ENCODE assay signal across 8 mouse cellular contexts in genomic region chr1:166102920-166103608, GRCm38 (mm10). TPM values are rescaled to one million over a fixed set of nuclear protein-coding genes. Genes with fewer than 3 reads are reported as not detected.
DNase-seq lines count a peak whose midpoint lies in the region; ATAC-seq and TF ChIP-seq lines count a peak whose summit lies in the region.

No protein-coding gene starts in this region.

- H3K9me3 ChIP-seq in kidney, postnatal 0 days (replicated peaks; ENCODE audit: low read length): no peaks in the 10 kb centered on the region
- H3K9me3 ChIP-seq in lung, postnatal 0 days (ENCODE audit: low read length): no peaks in the 10 kb centered on the region

- WGBS in kidney, postnatal 0 days: 60% methylated on average over 11 of the region's 11 CpGs
- 60% methylated on average over 11 of the region's 11 CpGs for WGBS in lung, postnatal 0 days

- peak; percentile 64 for TF ChIP-seq CTCF in kidney, postnatal 0 days (IDR thresholded peaks at IDR 0.05; ENCODE audit: low read depth)
- TF ChIP-seq CTCF in cortical plate, adult 2 months (IDR thresholded peaks at IDR 0.05; ENCODE audit: extremely low read depth, insufficient read depth, low read length): peak; percentile 22; the same call in 1 of the 2 replicates
- peak; percentile 68 for TF ChIP-seq CTCF in lung, postnatal 0 days (IDR thresholded peaks at IDR 0.05)

- TF ChIP-seq EP300 in lung, postnatal 0 days (IDR thresholded peaks at IDR 0.05): no peak

- H3K36me3 ChIP-seq in kidney, postnatal 0 days (ENCODE audit: insufficient read depth, low read length): no peaks in the 10 kb centered on the region
- no peaks in the 10 kb centered on the region for H3K36me3 ChIP-seq in lung, postnatal 0 days (ENCODE audit: insufficient read depth, low read length)

- H3K27me3 ChIP-seq in kidney, postnatal 0 days (ENCODE audit: insufficient read depth, low read length): no peaks in the 10 kb centered on the region
- H3K27me3 ChIP-seq in lung, postnatal 0 days (replicated peaks; ENCODE audit: insufficient read depth, low read length): no peaks in the 10 kb centered on the region

- H3K9ac ChIP-seq in kidney, postnatal 0 days (ENCODE audit: low read depth, low read length): no peak overlapping the region
- no peak overlapping the region for H3K9ac ChIP-seq in lung, postnatal 0 days (replicated peaks; ENCODE audit: low read depth)

- no peak overlapping the region for H3K4me3 ChIP-seq in kidney, postnatal 0 days (replicated peaks; ENCODE audit: low read depth, low read length)
- no peak overlapping the region for H3K4me3 ChIP-seq in cortical plate, adult 2 months (ENCODE audit: insufficient read depth, low read length)
- no peak overlapping the region for H3K4me3 ChIP-seq in lung, postnatal 0 days (ENCODE audit: low read depth, low read length)

- no peak overlapping the region for H3K27ac ChIP-seq in kidney, postnatal 0 days
- no peak overlapping the region for H3K27ac ChIP-seq in cortical plate, adult 2 months (ENCODE audit: insufficient read depth, low read length)
- no peak overlapping the region for H3K27ac ChIP-seq in lung, postnatal 0 days (ENCODE audit: low read length)

- H3K4me2 ChIP-seq in kidney, postnatal 0 days (ENCODE audit: low read length): no peak overlapping the region
- H3K4me2 ChIP-seq in lung, postnatal 0 days (replicated peaks; ENCODE audit: low read depth, low read length): no peak overlapping the region

- no peak for DNase-seq in kidney, postnatal 0 days (ENCODE audit: low spot score)
- no peak for DNase-seq in kidney, adult 18-20 months
- peak; percentile 82 for DNase-seq in ES-CJ7 (ENCODE audit: low read depth, low spot score)
- peak; percentile 39 for DNase-seq in lung, postnatal 0 days (ENCODE audit: low spot score)
- peak; percentile 68 for DNase-seq in testis, postnatal 10 days (ENCODE audit: low spot score)
- no peak for DNase-seq in gastrocnemius, postnatal 25 days
- DNase-seq in right cerebral cortex, postnatal 25 days: no peak

- H3K4me1 ChIP-seq in kidney, postnatal 0 days (replicated peaks; ENCODE audit: insufficient read depth, low read length): no peaks in the 10 kb centered on the region
- no peaks in the 10 kb centered on the region for H3K4me1 ChIP-seq in cortical plate, adult 2 months (ENCODE audit: control insufficient read depth, insufficient read depth, low read length)
- H3K4me1 ChIP-seq in lung, postnatal 0 days (ENCODE audit: insufficient read depth, low read depth, low read length): no peaks in the 10 kb centered on the region

- ATAC-seq in kidney, postnatal 0 days (replicated peaks; ENCODE audit: low FRiP score, low read depth): no peak
- ATAC-seq in lung, postnatal 0 days: no peak; the same call in 1 of the 2 replicates

- no peak for TF ChIP-seq POLR2A in cortical plate, adult 2 months (IDR thresholded peaks at IDR 0.05; ENCODE audit: extremely low read depth, insufficient read depth, low read length)

RNA-seq across cellular contexts. Expression of gene Dusp27, which starts 24.7 kb away (rescaled TPM):
- polyA plus RNA-seq in kidney, postnatal 0 days (2015; fragmentation: Nextera tagmentation; extraction: Ambion mirVana): 0.08 and 0.12 TPM in 2 replicates
- polyA plus RNA-seq in cortical plate, adult 2 months (2012; rRNA removed): 0.21 and 0.25 TPM in 2 replicates
- polyA plus RNA-seq in lung, postnatal 0 days (2015; fragmentation: Nextera tagmentation; extraction: Ambion mirVana): 0.75 and 0.86 TPM in 2 replicates
- total RNA-seq in gastrocnemius, postnatal 25 days (2021): 10 to 100 TPM; 66.6 to 85.7 TPM

RNA-seq across cellular contexts. Expression of gene Gpa33, which starts 27.0 kb away (rescaled TPM):
- polyA plus RNA-seq in kidney, postnatal 0 days (2015; fragmentation: Nextera tagmentation; extraction: Ambion mirVana): 0.94 and 1.1 TPM in 2 replicates
- polyA plus RNA-seq in cortical plate, adult 2 months (2012; rRNA removed): not detected in 2 replicates
- 0.12 TPM in 1 of 2 replicates, not detected in the other for polyA plus RNA-seq in lung, postnatal 0 days (2015; fragmentation: Nextera tagmentation; extraction: Ambion mirVana)
- not detected for total RNA-seq in gastrocnemius, postnatal 25 days (2021)

Comparison
In these comparisons a context has a peak if more than half of its experiments do, and no peak if none do; other contexts are left out.
1. DNase-seq: peak in ES-CJ7 (single experiment), lung, postnatal 0 days (single experiment) and testis, postnatal 10 days (single experiment); none in kidney, postnatal 0 days (single experiment), kidney, adult 18-20 months (single experiment), gastrocnemius, postnatal 25 days (single experiment) and right cerebral cortex, postnatal 25 days (single experiment).
2. Peak in every context shown above with its lines, with median percentiles within 50 percentile points of each other: CTCF ChIP-seq.